Mouse (Mus musculus): Measurements from ENCODE around the gene Agfg1. TPM values are rescaled to one million over a fixed set of nuclear protein-coding genes. Genes with fewer than 3 reads are reported as not detected.

The Agfg1 gene
- 10 to 100 TPM; 27.3 to 27.5 TPM for total RNA-seq (2021)
- long read RNA-seq, experiment 1, full-length matches to known transcripts: 17 of 26 reads
- long read RNA-seq, experiment 1, partial matches to known transcripts: 1 of 26 reads
- long read RNA-seq, experiment 1, other reads (novel, unspliced or antisense): 8 of 26 reads
- long read RNA-seq, experiment 2, partial matches to known transcripts: 1 of 16 reads
- long read RNA-seq, experiment 2, other reads (novel, unspliced or antisense): 13 of 16 reads

DNA sequence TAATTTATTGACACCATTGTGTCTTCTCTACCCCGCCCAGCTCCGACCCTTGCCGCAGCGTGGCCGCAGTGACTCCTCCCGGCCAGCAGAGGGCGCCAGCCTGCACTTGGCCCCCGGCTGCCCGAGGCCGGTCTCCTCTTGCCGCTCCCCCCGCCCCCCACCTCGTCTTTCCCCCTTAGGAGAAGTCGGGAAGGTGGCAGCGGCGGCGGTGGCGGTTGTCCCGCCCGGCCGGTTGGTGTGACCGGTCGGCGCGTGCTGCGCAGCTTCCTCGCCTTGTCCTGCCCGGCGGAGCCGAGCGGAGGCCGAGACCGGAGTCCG lies at the start of gene Agfg1:
Gene Agfg1, plus strand, starts transcription at position 188 of the 318 bp plus-strand sequence.
- DNase-seq: peak; percentile 92 to 94

GRCm38 (mm10) chr1:82791105-82791504 lies 48.2 kb upstream of the Agfg1 start:
- DNase-seq: no peak

DNA sequence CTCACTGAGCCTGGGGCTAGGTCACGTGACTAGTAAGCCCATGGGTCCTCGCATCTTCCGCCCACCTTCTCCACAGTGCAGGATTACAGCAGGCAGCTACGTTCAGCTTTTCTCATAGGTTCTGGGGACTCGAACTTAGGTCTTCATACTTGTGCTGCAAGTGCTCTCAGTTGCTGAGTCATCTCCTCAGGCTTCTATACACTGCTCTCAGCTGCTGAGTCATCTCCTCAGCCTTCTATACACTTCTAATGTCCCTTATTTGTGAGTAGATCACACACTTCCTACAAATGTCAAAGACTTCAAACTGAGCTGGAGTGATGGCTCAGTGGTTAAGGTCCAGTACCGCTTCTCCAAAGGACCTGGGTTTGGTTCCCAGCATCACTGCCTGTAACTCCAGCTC lies 47.0 kb upstream of the Agfg1 start:
- no peak for DNase-seq

- no peak for DNase-seq
These were observed 46.2 kb upstream of the Agfg1 start for GRCm38 (mm10) chr1:82793110-82793509.

DNA sequence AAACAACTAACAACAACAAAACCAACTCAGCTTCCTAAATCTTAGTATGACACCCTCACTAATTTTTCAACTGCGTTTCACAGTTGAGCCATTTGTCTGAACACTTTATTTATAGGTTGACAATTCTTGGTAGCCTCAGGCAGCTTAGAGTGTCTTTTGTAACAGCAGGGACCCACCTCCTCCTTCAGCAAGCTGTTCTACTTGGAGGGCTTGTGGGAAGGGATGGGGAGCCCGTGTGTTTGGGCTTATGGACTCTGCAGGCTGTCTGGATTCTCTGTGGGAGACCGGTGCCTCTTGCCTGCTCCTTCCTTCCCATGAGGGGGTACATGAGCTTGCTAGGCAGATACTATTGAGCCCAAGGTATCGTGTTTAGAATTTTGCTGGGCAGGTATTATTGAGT lies 45.3 kb upstream of the Agfg1 start:
- no peak for DNase-seq

DNA sequence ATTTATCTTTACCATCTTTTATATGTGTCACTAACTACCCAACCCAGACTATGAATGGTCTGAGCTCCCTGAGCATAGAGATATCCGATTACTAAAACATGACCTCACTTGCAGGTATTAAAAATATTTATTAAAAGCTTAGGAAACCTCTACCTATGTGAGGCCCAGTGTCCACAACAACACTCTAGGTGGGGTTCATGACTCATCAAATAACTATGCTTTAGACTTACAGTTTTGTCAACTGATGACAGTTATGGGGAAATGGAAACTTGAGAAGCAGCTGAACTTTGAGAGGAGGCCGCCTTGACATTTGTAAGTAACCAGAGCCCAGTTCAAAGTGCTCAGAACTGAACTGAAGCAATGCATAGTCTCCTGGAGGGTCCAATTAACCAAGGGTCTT lies 44.1 kb upstream of the Agfg1 start:
- no peak for DNase-seq

DNA sequence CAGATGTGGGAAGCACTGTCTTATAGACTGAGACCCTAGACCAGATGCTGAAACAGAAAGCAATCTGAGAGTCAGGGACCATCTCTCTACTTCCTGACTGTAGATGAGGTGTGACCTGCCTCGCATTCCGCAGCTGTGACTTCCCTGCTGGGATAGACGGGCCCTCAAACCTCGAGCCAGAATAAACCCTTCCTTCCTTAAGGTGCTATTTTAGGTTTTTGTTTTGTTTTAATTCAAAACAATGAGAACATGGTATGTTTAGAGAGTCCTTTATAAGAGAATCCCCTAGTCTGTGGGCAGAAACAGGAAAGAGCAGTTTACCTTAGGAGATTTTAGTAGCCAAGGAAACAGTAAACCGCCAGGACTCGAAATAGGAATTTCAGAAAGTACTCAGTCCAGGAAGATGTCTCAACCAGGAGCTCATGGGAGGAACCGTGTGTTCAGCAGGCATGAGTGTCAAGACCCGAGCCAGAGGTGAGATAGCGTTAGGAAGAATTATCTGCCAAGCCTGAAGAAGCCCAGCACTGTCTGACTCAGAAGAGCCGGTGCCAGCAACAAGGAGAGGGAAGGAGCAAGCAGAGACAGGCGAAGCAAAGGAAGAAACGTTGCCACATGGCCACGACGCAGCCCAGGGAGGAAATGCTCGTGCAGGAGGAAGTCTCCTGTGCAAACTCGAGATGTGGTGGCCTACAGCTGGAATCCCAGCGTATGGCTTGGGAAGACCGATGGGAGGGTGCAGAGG lies 43.4 kb upstream of the Agfg1 start:
- peak in 1 of 2 experiments; percentile 27 for DNase-seq

DNA sequence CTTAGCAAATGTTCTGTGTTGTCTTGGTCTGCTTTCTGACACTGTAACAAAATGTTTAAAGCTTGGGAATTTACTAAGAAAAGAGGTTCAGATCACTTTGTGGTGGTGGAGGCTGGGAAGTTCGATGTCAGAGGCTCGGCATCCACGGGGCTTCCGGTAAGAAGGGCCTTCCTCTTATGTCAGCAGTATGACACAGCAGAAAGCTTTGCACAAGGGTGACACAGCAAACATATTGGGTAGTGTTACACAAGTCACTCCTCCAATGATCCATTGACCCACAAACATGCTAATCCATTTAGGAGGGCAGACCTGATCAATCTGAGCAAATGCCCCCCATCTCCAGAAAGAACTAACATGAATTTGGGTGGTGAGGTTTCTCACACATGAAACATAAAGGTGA lies 42.2 kb upstream of the Agfg1 start:
- DNase-seq: no peak

GRCm38 (mm10) chr1:82798304-82798703 lies 41.0 kb upstream of the Agfg1 start:
- peak in 1 of 2 experiments; percentile 42 for DNase-seq

GRCm38 (mm10) chr1:82798922-82799321 lies 40.4 kb upstream of the Agfg1 start:
- peak in 1 of 2 experiments; percentile 24 for DNase-seq

DNA sequence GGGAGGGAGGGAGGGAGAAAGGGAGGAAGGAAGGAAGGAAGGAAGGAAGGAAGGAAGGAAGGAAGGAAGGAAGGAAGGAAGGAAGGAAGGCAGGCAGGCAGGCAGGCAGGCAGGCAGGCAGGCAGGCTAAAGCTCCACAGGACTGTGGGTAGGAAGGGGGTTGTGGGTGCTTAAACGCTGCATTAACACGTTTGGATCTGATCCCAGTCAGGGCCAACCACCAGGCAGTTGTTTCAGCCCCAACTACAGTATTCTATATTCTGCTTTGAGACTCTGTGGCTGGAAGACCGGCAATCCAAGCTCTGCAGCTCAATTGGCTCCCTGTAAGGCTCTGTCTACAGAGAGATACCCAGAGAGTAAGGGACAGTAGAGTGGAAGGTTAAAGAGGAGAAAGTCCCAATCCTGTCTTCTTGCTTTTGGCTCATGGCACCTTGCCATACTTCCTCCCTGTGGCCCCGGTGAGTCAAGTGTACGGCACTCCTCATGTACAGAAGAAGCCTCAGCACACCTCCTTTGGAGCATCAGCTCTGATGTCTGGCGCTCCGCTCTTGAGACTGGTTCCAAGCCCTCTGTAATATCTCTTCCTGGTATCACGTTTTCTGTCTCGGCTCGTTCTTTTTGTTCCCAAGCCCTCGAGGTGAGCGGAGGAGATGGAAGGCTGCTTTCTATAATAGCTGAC lies 38.0 kb upstream of the Agfg1 start:
- DNase-seq: no peak

DNA sequence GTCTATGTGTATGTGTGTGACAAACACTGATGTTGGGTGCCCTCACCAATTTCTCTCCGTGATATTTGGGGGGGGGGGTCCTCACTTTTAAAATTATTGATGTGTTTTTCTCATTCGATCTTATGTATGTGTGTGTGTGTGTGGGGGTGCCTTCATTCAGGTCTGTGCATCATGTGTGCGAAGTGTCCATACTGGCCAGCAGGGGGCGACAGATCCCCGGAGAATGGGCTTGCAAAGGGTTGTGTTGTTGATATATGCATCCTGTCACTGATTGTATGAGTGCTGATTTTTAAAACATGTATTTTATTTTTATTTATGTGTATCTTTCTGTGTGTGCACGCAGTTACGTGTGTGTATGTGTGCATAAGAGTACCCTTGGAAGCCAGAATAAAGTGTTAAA lies 35.7 kb upstream of the Agfg1 start:
- DNase-seq: no peak

DNA sequence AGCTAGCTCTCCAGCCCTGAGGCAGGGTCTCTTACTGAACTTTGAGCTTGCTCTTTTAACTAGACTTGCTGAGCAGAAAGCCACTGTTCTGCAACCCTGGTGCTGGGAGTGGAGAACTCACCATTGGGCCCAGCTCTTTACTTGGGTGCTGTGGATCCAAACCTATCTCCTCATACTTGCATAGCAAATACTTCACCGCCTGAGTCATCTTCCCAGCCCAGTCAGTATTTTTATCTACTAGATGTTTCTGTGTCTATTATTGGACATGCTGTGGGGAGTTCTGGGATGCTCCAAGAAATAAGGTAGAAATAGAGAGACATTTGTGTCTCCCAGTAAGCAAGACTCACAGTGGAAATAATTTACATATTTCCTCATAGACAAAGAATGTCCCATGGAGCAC lies 35.2 kb upstream of the Agfg1 start:
- no peak for DNase-seq

- DNase-seq: peak; percentile 18 to 37
These were observed 32.9 kb upstream of the Agfg1 start for GRCm38 (mm10) chr1:82806391-82806790.

- no peak for DNase-seq
These were observed 32.1 kb upstream of the Agfg1 start for GRCm38 (mm10) chr1:82807206-82807605.

DNA sequence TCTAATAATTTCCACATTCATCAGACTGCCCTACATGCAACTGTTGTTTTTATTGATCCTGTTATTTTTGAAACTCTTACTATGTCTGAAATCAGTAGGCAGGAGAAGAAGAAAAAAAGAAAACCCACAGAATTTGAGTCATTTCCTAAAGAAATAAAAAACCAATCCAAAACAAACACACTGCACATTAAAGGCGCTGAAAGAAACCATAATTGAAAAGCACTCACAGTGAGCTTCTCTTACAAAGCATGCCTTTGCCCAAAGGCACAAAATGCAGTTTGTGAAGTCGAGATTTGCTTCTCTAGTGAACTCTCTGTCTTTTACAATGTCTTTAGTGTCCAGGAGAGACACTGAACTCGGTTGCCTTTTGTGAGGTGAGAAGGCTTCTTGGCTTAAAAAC lies 30.7 kb upstream of the Agfg1 start:
- no peak for DNase-seq

DNA sequence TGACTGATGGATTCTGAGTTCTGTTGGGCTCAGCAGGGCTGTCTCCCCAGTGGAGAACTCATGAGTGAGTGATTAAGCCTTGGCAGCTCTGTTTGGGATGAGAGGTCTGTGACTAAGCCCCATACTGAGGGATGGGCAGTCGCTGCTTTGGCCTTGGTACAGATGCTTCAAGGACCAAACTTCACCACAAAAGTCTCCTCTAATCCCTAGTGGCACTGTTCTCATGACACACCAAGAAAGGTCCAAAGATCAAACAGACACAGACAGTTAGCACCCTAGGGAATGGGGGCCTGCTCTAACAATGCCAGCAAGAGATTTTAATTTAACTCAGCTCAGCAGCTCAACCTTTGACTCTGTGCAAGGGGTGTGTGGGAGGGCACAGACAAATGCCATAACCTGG lies 27.5 kb upstream of the Agfg1 start:
- no peak for DNase-seq

- DNase-seq: peak in 1 of 2 experiments; percentile 42
These were observed 23.2 kb upstream of the Agfg1 start for GRCm38 (mm10) chr1:82815941-82816716.

GRCm38 (mm10) chr1:82819366-82819765 lies 19.9 kb upstream of the Agfg1 start:
- no peak for DNase-seq

- DNase-seq: no peak
These were observed 19.1 kb upstream of the Agfg1 start for GRCm38 (mm10) chr1:82820179-82820578.

DNA sequence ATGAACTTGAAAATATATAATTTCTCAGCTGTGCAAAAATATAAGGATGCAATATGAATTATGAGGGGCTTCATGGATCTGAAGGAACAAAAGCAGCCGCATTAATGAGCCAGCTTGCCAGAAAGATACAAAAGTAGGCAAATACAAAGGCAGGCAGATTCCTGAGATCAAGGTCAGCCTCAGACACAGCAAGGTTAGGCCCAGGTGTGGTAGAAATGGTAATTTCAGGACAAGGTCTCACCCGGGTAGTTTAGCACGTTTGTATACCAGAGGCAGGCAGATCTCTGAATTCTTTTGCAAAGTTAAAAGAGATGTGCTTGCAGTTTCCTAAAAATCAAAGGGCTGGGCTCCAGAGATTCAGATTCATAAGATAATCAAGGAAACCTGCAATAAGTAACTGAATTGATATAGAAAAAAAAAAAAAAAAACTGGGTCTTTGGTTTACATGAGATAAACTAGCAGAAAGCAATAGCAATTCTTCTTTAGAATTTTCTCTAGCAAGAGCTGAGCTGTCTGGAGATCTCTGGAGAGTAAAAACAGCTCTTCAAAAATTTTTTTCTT lies 18.6 kb upstream of the Agfg1 start:
- no peak for DNase-seq

GRCm38 (mm10) chr1:82821846-82822245 lies 17.4 kb upstream of the Agfg1 start:
- no peak for DNase-seq

Data from heart, adult 18-20 months (tissue).